In genomic region chr9:115390880-115391281, GRCm38 (mm10) we compare ENCODE assay signal across 8 mouse cellular contexts.
A peak's percentile ranks its signal among the peaks of the same experiment; 100 is the strongest.
DNase-seq lines count a peak whose midpoint lies in the region; ATAC-seq and TF ChIP-seq lines count a peak whose summit lies in the region.

No protein-coding gene starts in this region.

- peak; percentile 80 for ATAC-seq in hindbrain, embryonic 16.5 days
- peak; percentile 62; the same call in 1 of the 2 replicates for ATAC-seq in stomach, postnatal 0 days (ENCODE audit: low FRiP score, low TSS enrichment)

- WGBS in hindbrain, embryonic 16.5 days, result 13% methylated on average over 11 of the region's 11 CpGs
- 18% methylated on average over 11 of the region's 11 CpGs for WGBS in limb, embryonic 10.5 days
- 13% methylated on average over 11 of the region's 11 CpGs for WGBS in stomach, postnatal 0 days

- no peaks in the 10 kb centered on the region for H3K9me3 ChIP-seq in hindbrain, embryonic 16.5 days (ENCODE audit: control insufficient read depth, low read length)
- H3K9me3 ChIP-seq in limb, embryonic 10.5 days (replicated peaks), result no peaks in the 10 kb centered on the region
- no peaks in the 10 kb centered on the region for H3K9me3 ChIP-seq in stomach, postnatal 0 days (ENCODE audit: control insufficient read depth, low read length)

- peak overlapping the region; percentile 13; the same call in 1 of the 2 replicates for H3K4me2 ChIP-seq in hindbrain, embryonic 16.5 days (ENCODE audit: low read length)
- H3K4me2 ChIP-seq in stomach, postnatal 0 days (replicated peaks; ENCODE audit: low read depth), result peak overlapping the region; percentile 15; the same call in 1 of the 2 replicates

- H3K9ac ChIP-seq in hindbrain, embryonic 16.5 days (ENCODE audit: low read depth, low read length), result no peak overlapping the region
- no peak overlapping the region for H3K9ac ChIP-seq in stomach, postnatal 0 days (ENCODE audit: low read length)

- H3K4me1 ChIP-seq in hindbrain, embryonic 16.5 days (ENCODE audit: control insufficient read depth, insufficient read depth, low read depth, low read length), result peaks cover 9% of the 10 kb centered on the region
- peaks cover 36% of the 10 kb centered on the region for H3K4me1 ChIP-seq in limb, embryonic 10.5 days
- H3K4me1 ChIP-seq in stomach, postnatal 0 days (replicated peaks; ENCODE audit: control insufficient read depth, insufficient read depth), result no peaks in the 10 kb centered on the region

- TF ChIP-seq CTCF in stomach, postnatal 0 days (IDR thresholded peaks at IDR 0.05; ENCODE audit: low read depth), result no peak

- H3K4me3 ChIP-seq in hindbrain, embryonic 16.5 days (ENCODE audit: low read length), result no peak overlapping the region
- peak overlapping the region; percentile 22; the same call in 1 of the 2 replicates for H3K4me3 ChIP-seq in limb, embryonic 10.5 days
- H3K4me3 ChIP-seq in stomach, postnatal 0 days (ENCODE audit: low read depth, low read length), result no peak overlapping the region

- no peaks in the 10 kb centered on the region for H3K27me3 ChIP-seq in hindbrain, embryonic 16.5 days (replicated peaks; ENCODE audit: control insufficient read depth, insufficient read depth, low read length)
- no peaks in the 10 kb centered on the region for H3K27me3 ChIP-seq in limb, embryonic 10.5 days (ENCODE audit: low read depth, poor library complexity, severe bottlenecking)
- H3K27me3 ChIP-seq in stomach, postnatal 0 days (ENCODE audit: control insufficient read depth, insufficient read depth, low read length), result no peaks in the 10 kb centered on the region

- H3K36me3 ChIP-seq in hindbrain, embryonic 16.5 days (ENCODE audit: control insufficient read depth, insufficient read depth, low read length), result no peaks in the 10 kb centered on the region
- H3K36me3 ChIP-seq in limb, embryonic 10.5 days, result no peaks in the 10 kb centered on the region
- H3K36me3 ChIP-seq in stomach, postnatal 0 days (ENCODE audit: control insufficient read depth, insufficient read depth, low read length), result no peaks in the 10 kb centered on the region

- H3K27ac ChIP-seq in hindbrain, embryonic 16.5 days (ENCODE audit: low read depth, low read length), result peak overlapping the region; percentile 7; the same call in 1 of the 2 replicates
- peak overlapping the region; percentile 53 for H3K27ac ChIP-seq in limb, embryonic 10.5 days
- H3K27ac ChIP-seq in stomach, postnatal 0 days (replicated peaks), result no peak overlapping the region

- DNase-seq in cerebellum, postnatal 4 days (ENCODE audit: low spot score in 2 of 2), result peak; percentile 35 to 84
- DNase-seq in cerebellum, adult 9-11 months, result no peak
- peak; percentile 61 for DNase-seq in adrenal gland, adult 8-10 months
- peak; percentile 30 for DNase-seq in gastrocnemius, adult 18-20 months (ENCODE audit: low spot score)
- DNase-seq in limb, embryonic 10.5 days (ENCODE audit: low spot score), result peak; percentile 68
- peak; percentile 70 for DNase-seq in mesoderm, embryonic 11.5 days (ENCODE audit: low read depth, low spot score)
- DNase-seq in stomach, postnatal 0 days (ENCODE audit: low spot score), result peak; percentile 73

- TF ChIP-seq EP300 in stomach, postnatal 0 days (optimal IDR thresholded peaks at IDR 0.05), result no peak
